Mouse (Mus musculus) CH12.LX (cell line): ENCODE data around the gene St8sia1.

Experiments
- E2F4 ChIP-seq: IDR thresholded peaks from 2 replicates; pipeline ENCODE4 v1.6.1; 2011; ENCODE audit warnings: low read depth, low read length, improper control_type of control experiment; ENCODE audit not compliant: insufficient replicate concordance
- MAX ChIP-seq: IDR thresholded peaks from 2 replicates; pipeline ENCODE4 v1.6.1; 2011; ENCODE audit warnings: low read length, improper control_type of control experiment
- NRF1 ChIP-seq: IDR thresholded peaks from 2 replicates; pipeline ENCODE4 v1.6.1; 2014; ENCODE audit warnings: low read depth, mild to moderate bottlenecking, inconsistent platforms, low read length, improper control_type of control experiment, moderate library complexity
- POLR2A ChIP-seq: IDR thresholded peaks from 2 replicates; pipeline ENCODE4 v1.6.1; 2011; ENCODE audit warnings: low read depth, mild to moderate bottlenecking, improper control_type of control experiment, low read length
- POLR2AphosphoS2 ChIP-seq: IDR thresholded peaks from 2 replicates; pipeline ENCODE4 v1.6.1; 2011; ENCODE audit warnings: low read depth, low read length, improper control_type of control experiment
- SIN3A ChIP-seq: IDR thresholded peaks from 2 replicates; pipeline ENCODE4 v1.6.1; 2012; ENCODE audit warnings: low read length, improper control_type of control experiment, inconsistent platforms
- TBP ChIP-seq: conservative IDR thresholded peaks from 2 replicates; pipeline ENCODE4 v1.6.1; 2011; ENCODE audit warnings: low read depth, low read length, improper control_type of control experiment

DNA sequence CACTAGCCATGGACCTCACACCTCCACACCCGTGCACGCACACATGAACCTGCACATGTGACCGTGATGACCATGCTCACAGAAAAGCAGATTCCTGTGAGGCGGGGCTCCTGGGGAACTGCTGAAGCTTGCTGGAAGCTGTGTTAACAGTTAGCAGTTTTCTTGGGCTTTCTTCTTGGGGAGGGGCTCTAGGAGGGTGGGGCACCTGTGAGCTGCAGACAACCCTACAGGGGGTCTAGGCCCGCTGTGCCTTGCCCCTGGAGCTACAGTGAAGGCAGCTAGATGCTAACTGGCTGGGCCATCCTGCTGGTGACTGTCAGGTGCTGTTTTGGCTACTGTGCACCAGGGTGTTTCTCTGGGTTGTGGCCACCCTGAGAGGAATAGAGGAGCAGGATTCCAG lies 44.6 kb upstream of the St8sia1 start:
- TF ChIP-seq TBP: no peak
- no peak for TF ChIP-seq POLR2A
- no peak for TF ChIP-seq NRF1
- no peak for TF ChIP-seq E2F4
- no peak for TF ChIP-seq POLR2AphosphoS2
- TF ChIP-seq MAX: no peak
- TF ChIP-seq SIN3A: no peak
